Mouse (Mus musculus) ES-Bruce4 (cell line): ENCODE measurements at regions not wholly inside any gene's neighbourhood (a gene's known extent, or its start where the extent isn't known, plus 50 kb on each side); places are given as distances from the start of the nearest gene placed in this dataset.

ENCODE experiments used
- CTCF ChIP-seq: IDR thresholded peaks from one replicate; pipeline ENCODE4 v1.8.1; 2011; ENCODE audit warnings: low read depth, low read length
- EP300 ChIP-seq: IDR thresholded peaks from 2 replicates; pipeline ENCODE4 v1.6.1; 2011; ENCODE audit warnings: low read depth, low read length; ENCODE audit not compliant: insufficient read depth
- POLR2A ChIP-seq: IDR thresholded peaks from one replicate; pipeline ENCODE4 v1.8.1; 2011; ENCODE audit warnings: low read length; ENCODE audit not compliant: insufficient read depth

- TF ChIP-seq POLR2A (no peak), CTCF (no peak), EP300 (no peak)
These were observed 191.2 kb downstream of the Hs3st3b1 start for GRCm38 (mm10) chr11:63730880-63731279.
